Mouse (Mus musculus) heart, embryonic 12.5 days (tissue): ENCODE measurements around the gene Gm572. TPM values are rescaled to one million over a fixed set of nuclear protein-coding genes. Genes with fewer than 3 reads are reported as not detected.

Experiments
- ATAC-seq: fragments of 200-750 bp; cut with Nextera tagmentation; 2 replicates; pipeline ENCODE4 v1.8.0; 2017; ENCODE audit warnings: moderate TSS enrichment, moderate library complexity; ENCODE audit not compliant: insufficient number of reproducible peaks, low FRiP score
- H3K27ac ChIP-seq: fragments of 300-500 bp; sonication (generic); 2 replicates; pipeline ENCODE4 v1.5.1; 2016; ENCODE audit warnings: mild to moderate bottlenecking, moderate library complexity; ENCODE audit not compliant: poor library complexity, severe bottlenecking
- H3K27me3 ChIP-seq: fragments of 300-500 bp; sonication (generic); replicated peaks from 2 replicates; pipeline ENCODE4 v1.6.1; 2016; ENCODE audit warnings: mild to moderate bottlenecking, moderate library complexity
- H3K36me3 ChIP-seq: fragments of 300-500 bp; sonication (generic); 2 replicates; pipeline ENCODE4 v1.6.1; 2016; ENCODE audit warnings: mild to moderate bottlenecking, moderate library complexity
- H3K4me1 ChIP-seq: fragments of 300-500 bp; sonication (generic); replicated peaks from 2 replicates; pipeline ENCODE4 v1.6.1; 2016; ENCODE audit warnings: mild to moderate bottlenecking
- H3K4me2 ChIP-seq: fragments of 300-500 bp; sonication (generic); 2 replicates; pipeline ENCODE4 v1.6.1; 2016; ENCODE audit warnings: mild to moderate bottlenecking, moderate library complexity
- H3K4me3 ChIP-seq: fragments of 300-500 bp; sonication (generic); 2 replicates; pipeline ENCODE4 v1.5.1; 2016; ENCODE audit warnings: mild to moderate bottlenecking
- H3K9ac ChIP-seq: fragments of 300-500 bp; sonication (generic); 2 replicates; pipeline ENCODE4 v1.6.1; 2016; ENCODE audit warnings: mild to moderate bottlenecking, moderate library complexity
- H3K9me3 ChIP-seq: fragments of 300-500 bp; sonication (generic); replicated peaks from 2 replicates; pipeline ENCODE4 v1.6.1; 2016; ENCODE audit warnings: mild to moderate bottlenecking, moderate library complexity
- WGBS: fragments of 180-500 bp; shearing (Covaris S2); methylation state at CpG from one replicate; pipeline ENCODE4 v1.1.7; 2016; 5-methylcytosine and 5-hydroxymethylcytosine counted together
- polyA plus RNA-seq: library from polyadenylated mRNA; unstranded; fragments of >200 nt; fragmentation: Nextera tagmentation; extraction: Ambion mirVana; gene quantifications from 2 replicates; pipeline ENCODE4 v1.2.1, GENCODE M21; 2016

Gene Gm572
- polyA plus RNA-seq, 1 experiment from 2014 or later = 0.11 TPM

GRCm38 (mm10) chr4:148604541-148605165 lies 38.5 kb upstream of the Gm572 start:
- no peak overlapping the region for H3K9ac ChIP-seq
- H3K36me3 ChIP-seq = peaks cover 4% of the 10 kb centered on the region; the same call in 1 of the 2 replicates
- no peak overlapping the region for H3K4me3 ChIP-seq
- H3K27me3 ChIP-seq = no peaks in the 10 kb centered on the region
- H3K9me3 ChIP-seq = no peaks in the 10 kb centered on the region
- no peak for ATAC-seq
- H3K4me1 ChIP-seq = peaks cover 12% of the 10 kb centered on the region; the same call in 1 of the 2 replicates
- no peak overlapping the region for H3K4me2 ChIP-seq
- 82% methylated on average over 3 of the region's 3 CpGs for WGBS
- no peak overlapping the region for H3K27ac ChIP-seq

GRCm38 (mm10) chr4:148607758-148608157 lies 35.4 kb upstream of the Gm572 start:
- WGBS = 26% methylated on average over 5 of the region's 5 CpGs
- no peak for ATAC-seq
- H3K4me3 ChIP-seq = no peak overlapping the region
- H3K27me3 ChIP-seq = no peaks in the 10 kb centered on the region
- H3K9ac ChIP-seq = no peak overlapping the region
- no peaks in the 10 kb centered on the region for H3K9me3 ChIP-seq
- peaks cover 23% of the 10 kb centered on the region; the same call in 1 of the 2 replicates for H3K4me1 ChIP-seq
- no peak overlapping the region for H3K4me2 ChIP-seq
- H3K27ac ChIP-seq = peak overlapping the region; percentile 28; the same call in 1 of the 2 replicates
- H3K36me3 ChIP-seq = peaks cover 20% of the 10 kb centered on the region

DNA sequence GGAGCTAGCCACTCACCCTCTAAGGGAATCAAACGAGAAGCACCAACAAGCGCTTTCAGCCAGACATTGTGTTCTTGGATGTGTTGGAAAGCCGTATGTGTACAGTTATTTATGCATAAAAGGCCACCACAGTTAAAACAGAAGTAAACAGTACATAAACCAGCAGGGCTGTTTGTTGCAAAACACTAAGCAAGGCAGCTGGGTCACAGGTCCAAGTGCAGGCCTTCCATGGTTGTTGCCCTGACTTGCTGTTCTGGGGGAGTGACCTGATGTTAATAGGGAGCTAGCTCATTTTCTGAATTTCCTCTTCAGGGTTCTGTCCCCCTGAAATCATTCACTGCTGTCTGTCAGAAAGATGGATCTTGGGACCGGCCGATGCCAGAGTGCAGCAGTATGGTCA lies 33.3 kb upstream of the Gm572 start:
- WGBS = 85% methylated on average over 5 of the region's 5 CpGs
- no peak overlapping the region for H3K27ac ChIP-seq
- H3K9ac ChIP-seq = no peak overlapping the region
- H3K27me3 ChIP-seq = no peaks in the 10 kb centered on the region
- H3K4me3 ChIP-seq = no peak overlapping the region
- H3K4me2 ChIP-seq = no peak overlapping the region
- H3K9me3 ChIP-seq = no peaks in the 10 kb centered on the region
- H3K36me3 ChIP-seq = peaks cover 38% of the 10 kb centered on the region
- ATAC-seq = no peak
- H3K4me1 ChIP-seq = peaks cover 28% of the 10 kb centered on the region

DNA sequence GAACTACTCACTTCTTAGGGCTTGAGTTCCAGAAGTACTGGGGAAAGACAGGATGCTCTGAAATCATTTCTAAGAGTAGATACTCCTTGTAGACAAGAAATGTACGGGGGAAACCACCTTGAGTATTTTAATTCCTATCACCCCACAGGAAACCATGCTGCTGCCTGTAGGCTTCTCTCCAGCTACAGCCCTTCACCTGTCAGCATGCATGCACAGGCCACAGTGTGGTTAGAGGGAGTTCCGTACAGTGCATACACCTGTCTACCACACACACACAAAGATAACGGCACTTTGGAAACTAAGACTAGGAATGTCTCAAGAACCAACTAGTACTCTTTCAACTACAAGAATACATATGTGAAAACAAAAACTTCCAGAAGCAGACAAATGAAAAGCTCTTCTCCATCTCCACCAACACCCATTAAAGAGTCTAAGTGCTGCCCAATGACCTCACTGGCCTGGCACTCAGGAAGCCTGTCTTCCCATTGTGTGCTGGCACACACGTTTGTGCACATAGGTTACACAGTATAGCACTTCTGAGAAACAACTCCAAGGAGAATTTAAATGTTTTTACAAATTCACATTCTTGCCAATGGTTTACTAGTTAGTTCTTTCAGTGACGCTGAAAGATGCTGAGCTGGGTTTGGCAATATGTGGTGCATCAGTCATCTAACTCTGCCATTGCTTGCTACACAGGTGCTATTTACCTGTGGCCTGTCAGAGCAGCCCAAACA lies 32.3 kb upstream of the Gm572 start:
- Histone ChIP-seq H3K4me2 (no peak overlapping the region), H3K9me3 (no peaks in the 10 kb centered on the region), H3K36me3 (peaks cover 48% of the 10 kb centered on the region), H3K27me3 (no peaks in the 10 kb centered on the region), H3K27ac (no peak overlapping the region), H3K9ac (no peak overlapping the region), H3K4me3 (no peak overlapping the region), H3K4me1 (peaks cover 28% of the 10 kb centered on the region)
- 66% methylated on average over 5 of the region's 5 CpGs for WGBS
- no peak for ATAC-seq

- Histone ChIP-seq H3K27ac (no peak overlapping the region), H3K4me1 (peaks cover 28% of the 10 kb centered on the region), H3K9ac (no peak overlapping the region), H3K9me3 (no peaks in the 10 kb centered on the region), H3K4me2 (no peak overlapping the region), H3K36me3 (peaks cover 59% of the 10 kb centered on the region), H3K4me3 (no peak overlapping the region), H3K27me3 (no peaks in the 10 kb centered on the region)
- WGBS = 71% methylated on average over 4 of the region's 4 CpGs
- no peak for ATAC-seq
Measured at GRCm38 (mm10) chr4:148612557-148612956, 30.6 kb upstream of the Gm572 start.

- peaks cover 67% of the 10 kb centered on the region for H3K36me3 ChIP-seq
- H3K27ac ChIP-seq = no peak overlapping the region
- 82% methylated on average over 9 of the region's 9 CpGs for whole genome bisulfite sequencing
- H3K4me3 ChIP-seq = no peak overlapping the region
- H3K9me3 ChIP-seq = no peaks in the 10 kb centered on the region
- H3K27me3 ChIP-seq = no peaks in the 10 kb centered on the region
- no peak for ATAC-seq
- no peak overlapping the region for H3K9ac ChIP-seq
- H3K4me1 ChIP-seq = peaks cover 22% of the 10 kb centered on the region
- no peak overlapping the region for H3K4me2 ChIP-seq
Measured at GRCm38 (mm10) chr4:148613738-148614137, 29.4 kb upstream of the Gm572 start.

DNA sequence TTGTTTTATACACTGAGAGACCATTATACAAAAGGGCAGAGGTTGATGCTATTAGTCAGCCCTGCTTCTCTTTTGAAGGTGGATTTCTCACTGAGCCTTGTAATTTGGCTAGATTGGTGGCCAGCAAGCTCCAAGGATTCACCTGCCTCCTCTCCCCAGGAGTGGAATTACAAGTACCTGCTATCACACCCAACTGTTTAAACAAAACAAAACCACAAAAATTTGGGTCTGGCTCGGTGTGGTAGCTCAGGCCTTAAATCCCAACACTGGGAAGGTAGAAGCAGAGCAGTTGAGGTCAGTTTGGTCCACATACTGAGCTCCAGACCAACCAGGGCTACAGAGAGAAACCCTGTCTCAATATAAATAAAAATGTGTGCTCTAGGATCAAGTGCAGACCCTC lies 23.3 kb upstream of the Gm572 start:
- peaks cover 87% of the 10 kb centered on the region for H3K36me3 ChIP-seq
- H3K4me1 ChIP-seq = peaks cover 16% of the 10 kb centered on the region
- WGBS = 80% methylated on average over 1 of the region's 1 CpGs
- H3K9ac ChIP-seq = no peak overlapping the region
- H3K9me3 ChIP-seq = no peaks in the 10 kb centered on the region
- no peaks in the 10 kb centered on the region for H3K27me3 ChIP-seq
- no peak for ATAC-seq
- no peak overlapping the region for H3K27ac ChIP-seq
- H3K4me2 ChIP-seq = no peak overlapping the region
- H3K4me3 ChIP-seq = no peak overlapping the region

GRCm38 (mm10) chr4:148620718-148621117 lies 22.4 kb upstream of the Gm572 start:
- Histone ChIP-seq H3K27ac (no peak overlapping the region), H3K9ac (no peak overlapping the region), H3K36me3 (peaks cover 82% of the 10 kb centered on the region), H3K4me2 (no peak overlapping the region), H3K4me3 (no peak overlapping the region), H3K27me3 (no peaks in the 10 kb centered on the region), H3K4me1 (peaks cover 20% of the 10 kb centered on the region), H3K9me3 (no peaks in the 10 kb centered on the region)
- no peak for ATAC-seq
- WGBS = 95% methylated on average over 1 of the region's 1 CpGs

GRCm38 (mm10) chr4:148622485-148622884 lies 20.6 kb upstream of the Gm572 start:
- Histone ChIP-seq H3K4me1 (peaks cover 20% of the 10 kb centered on the region), H3K27me3 (no peaks in the 10 kb centered on the region), H3K4me2 (no peak overlapping the region), H3K9ac (no peak overlapping the region), H3K4me3 (no peak overlapping the region), H3K27ac (no peak overlapping the region), H3K9me3 (no peaks in the 10 kb centered on the region), H3K36me3 (peaks cover 66% of the 10 kb centered on the region)
- no peak for ATAC-seq
- WGBS = 96% methylated on average over 4 of the region's 4 CpGs

DNA sequence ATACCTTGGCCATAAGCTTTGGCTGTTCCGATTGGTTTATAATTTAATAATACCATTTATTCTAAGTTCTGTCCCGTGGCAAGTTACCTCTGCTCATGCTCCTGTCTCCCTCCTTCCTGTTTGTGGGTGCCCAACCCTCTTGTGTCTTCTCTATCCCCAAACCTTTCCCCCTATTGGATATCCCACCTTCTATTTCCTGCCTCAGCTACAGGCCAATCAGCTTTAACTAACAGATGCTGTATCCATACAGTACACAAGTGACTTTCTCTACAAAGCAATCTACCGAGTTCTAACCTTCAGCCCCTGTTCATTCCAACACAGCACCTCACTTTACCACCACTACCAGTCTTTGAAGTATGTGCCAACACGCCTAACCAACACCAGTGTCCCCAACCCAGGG lies 19.5 kb upstream of the Gm572 start:
- H3K27me3 ChIP-seq = no peaks in the 10 kb centered on the region
- H3K4me2 ChIP-seq = 0 out of 2 replicates have a peak overlapping the region, but pooled peaks have one; percentile 0
- no peak overlapping the region for H3K9ac ChIP-seq
- 86% methylated on average over 4 of the region's 4 CpGs for WGBS
- ATAC-seq = no peak
- H3K4me3 ChIP-seq = no peak overlapping the region
- no peaks in the 10 kb centered on the region for H3K9me3 ChIP-seq
- no peak overlapping the region for H3K27ac ChIP-seq
- H3K4me1 ChIP-seq = peaks cover 20% of the 10 kb centered on the region
- H3K36me3 ChIP-seq = peaks cover 59% of the 10 kb centered on the region

DNA sequence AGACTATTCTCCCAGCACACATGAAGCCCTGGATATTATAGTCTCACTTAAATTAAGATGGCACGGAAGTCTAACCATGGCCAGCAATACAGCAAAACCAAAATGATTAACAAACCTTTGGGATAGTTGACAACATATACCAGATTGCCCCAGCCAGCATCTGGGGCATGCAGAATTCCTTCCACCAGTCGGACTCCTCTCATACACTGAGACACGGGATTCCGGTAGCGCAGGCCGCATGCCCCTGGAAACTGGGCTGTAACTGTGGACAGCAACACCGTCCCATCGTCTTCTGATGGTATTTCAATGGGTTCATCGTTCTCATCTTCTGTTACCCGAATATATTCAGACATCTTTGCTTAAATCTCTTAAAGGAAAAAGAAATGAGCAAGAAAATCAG lies 18.1 kb upstream of the Gm572 start:
- no peak overlapping the region for H3K27ac ChIP-seq
- WGBS = 77% methylated on average over 10 of the region's 10 CpGs
- peaks cover 20% of the 10 kb centered on the region for H3K4me1 ChIP-seq
- no peaks in the 10 kb centered on the region for H3K27me3 ChIP-seq
- H3K9ac ChIP-seq = no peak overlapping the region
- no peaks in the 10 kb centered on the region for H3K9me3 ChIP-seq
- H3K4me2 ChIP-seq = peak overlapping the region; percentile 96
- H3K4me3 ChIP-seq = peak overlapping the region; percentile 95; the same call in 1 of the 2 replicates
- peaks cover 45% of the 10 kb centered on the region for H3K36me3 ChIP-seq
- no peak for ATAC-seq
